Mouse (Mus musculus) thymus, postnatal 25 days (tissue): ENCODE measurements around the gene Wdhd1.
A peak's percentile ranks its signal among the peaks of the same experiment; 100 is the strongest.
"Not testable (repeated sequence)": the region's sequence is repeated elsewhere in the genome, so short reads cannot be mapped to it uniquely, and the experiment has no call there.

Experiments
- DNase-seq: peaks from one replicate; pipeline ENCODE4 v3.0.0; 2022

Gene Wdhd1

DNA sequence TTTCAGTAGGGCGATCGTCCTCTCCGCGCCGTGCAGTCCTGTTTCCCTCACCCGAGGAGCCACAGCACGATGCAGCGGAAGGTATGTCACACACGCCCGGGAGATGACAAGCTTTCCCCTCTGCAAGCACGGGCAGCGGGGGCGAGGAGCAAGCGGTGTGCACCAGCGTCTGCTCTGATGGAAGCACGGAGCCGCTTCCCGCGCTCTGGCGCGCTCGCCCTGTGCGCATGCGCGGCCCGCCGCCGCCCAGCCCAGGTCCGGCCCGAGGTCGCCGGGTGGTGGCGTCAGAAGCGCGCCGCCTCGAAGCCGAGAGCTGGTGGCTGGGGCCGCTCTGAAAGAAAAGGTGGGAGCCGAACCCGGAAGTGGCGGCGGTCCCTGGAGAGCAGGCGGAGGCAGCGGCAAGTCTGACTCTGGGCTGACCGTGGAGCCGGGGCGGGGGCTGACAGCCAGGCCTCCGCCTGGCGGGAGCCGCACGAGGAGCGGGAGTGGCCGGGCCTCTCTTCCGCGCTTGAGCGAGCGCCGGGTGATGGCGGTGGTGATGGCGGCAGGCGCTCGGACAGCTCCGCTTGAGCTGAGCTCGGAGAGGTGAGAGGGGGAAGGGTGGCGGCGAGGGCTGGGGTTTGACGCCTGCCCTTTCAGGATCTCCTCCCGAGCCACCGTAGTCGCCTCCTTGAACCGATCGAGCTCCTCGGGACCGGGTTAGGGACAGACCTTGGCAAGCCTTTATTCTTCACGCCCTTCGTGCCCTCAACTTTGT lies at the start of gene Wdhd1, which contains the start of gene Socs4:
Gene Wdhd1, minus strand, starts transcription at position 221 of the 757 bp plus-strand sequence.
Gene Socs4, plus strand, starts transcription at position 295 of the 757 bp plus-strand sequence.
- peak; percentile 97 for DNase-seq

DNA sequence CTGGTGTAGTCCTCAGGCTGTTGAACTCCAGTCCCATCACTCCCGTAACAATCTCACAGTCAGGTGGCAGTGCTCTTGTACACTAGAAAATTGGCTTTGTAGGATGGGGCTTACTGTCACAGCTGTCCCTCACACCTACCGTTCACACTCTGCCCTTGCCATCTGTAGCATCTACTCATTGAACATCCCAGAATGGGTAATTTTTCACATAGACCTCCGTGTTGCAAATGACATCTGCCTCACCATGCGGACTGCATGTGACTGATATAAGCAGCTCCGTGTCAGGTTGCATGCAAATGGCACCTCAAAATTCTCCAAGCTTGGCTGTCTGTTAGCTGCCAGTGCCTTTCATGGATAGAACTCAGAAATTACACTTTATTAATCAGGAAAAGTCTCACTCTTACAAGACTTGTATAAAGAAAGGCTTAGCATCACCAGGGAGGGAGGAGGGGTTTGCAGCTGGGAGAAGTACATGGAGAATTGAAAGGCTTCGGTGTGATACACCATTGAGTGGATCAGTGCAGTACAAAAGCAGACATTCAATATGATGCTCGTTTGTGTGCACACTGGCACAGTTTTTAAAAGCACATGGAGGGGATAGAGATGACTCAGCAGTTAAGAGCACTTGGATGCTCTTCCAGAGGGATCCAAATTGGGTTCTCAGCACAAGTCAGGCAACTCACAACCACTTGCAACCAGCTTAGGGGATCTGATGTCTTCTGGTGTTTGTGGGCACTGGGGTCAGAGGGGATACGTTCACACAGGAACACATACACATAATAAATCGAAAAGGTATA lies 49.5 kb upstream of the Wdhd1 start:
- DNase-seq, result no peak

DNA sequence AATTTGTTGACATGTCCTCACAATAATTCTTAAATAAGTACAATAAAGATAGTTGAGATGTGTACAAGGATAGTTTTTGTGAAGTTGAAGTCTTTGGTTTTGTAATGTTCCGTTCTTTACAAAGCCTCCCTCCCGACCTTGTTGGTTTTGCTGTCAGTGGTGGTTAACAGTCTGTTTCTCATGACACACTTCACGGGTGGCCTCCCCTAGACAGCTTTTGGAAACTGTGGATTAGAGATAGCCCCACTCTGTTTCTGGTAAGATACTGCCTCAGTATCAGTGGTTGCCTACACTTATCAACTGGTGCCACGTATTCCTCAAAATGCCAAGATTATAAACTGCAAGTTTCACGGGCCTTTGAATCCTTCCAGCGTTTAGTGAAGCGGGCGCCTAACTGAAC lies 44.9 kb upstream of the Wdhd1 start:
- DNase-seq, result not testable (repeated sequence)

DNA sequence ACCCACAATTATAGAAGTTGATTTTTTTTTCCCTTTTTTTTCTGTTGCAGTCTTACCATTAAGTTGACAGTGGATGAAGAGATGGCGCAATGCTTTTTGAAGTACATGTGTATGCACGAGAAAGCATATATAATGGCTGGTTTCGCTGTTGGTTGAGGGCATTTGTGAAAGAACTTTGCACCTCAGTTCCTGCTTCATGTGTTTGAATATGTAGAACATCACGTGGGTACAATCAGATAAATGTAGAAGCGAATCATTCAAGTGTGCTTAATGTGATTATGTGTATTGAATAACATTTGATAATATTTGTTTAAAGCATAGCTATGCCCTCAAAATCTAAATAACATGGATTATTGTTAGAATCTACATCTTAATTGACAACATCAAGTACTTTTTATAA lies 42.7 kb upstream of the Wdhd1 start:
- DNase-seq, result no peak

DNA sequence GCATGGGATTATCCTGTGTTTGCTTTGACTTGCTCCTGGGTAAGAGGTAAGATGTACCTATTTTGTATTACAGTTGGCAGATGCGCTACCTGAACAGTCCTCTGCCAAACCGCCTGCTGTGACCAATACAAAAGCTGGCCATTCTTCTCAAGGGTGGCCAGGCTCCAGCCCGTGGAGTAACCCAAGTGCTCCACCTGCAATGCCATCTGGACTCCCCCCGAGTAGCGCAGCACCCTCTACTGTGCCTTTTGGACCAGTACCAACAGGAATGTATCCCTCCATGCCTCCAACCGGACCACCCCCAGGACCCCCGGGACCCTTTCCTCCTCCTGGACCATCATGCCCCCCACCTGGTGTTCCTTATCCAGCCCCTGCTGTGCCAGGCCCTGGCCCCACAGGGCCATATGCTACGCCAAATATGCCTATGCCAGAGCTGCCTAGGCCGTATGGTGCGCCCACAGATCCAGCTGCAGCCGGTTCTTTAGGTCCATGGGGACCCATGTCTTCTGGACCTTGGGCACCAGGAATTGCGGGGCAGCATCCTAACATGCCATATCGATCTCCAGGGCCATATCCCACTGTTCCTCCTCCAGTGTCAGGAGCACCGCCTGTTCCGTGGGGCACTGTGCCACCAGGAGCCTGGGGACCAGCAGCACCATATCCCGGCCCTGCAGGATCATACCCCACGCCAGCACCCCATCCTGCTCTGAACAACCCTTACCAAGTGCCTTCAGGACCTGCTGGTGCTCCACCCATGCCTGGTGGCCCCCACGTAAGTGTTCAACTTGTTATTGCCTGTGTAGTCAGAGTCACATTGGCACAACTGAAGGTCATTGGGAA lies 33.9 kb upstream of the Wdhd1 start:
- no peak for DNase-seq

DNA sequence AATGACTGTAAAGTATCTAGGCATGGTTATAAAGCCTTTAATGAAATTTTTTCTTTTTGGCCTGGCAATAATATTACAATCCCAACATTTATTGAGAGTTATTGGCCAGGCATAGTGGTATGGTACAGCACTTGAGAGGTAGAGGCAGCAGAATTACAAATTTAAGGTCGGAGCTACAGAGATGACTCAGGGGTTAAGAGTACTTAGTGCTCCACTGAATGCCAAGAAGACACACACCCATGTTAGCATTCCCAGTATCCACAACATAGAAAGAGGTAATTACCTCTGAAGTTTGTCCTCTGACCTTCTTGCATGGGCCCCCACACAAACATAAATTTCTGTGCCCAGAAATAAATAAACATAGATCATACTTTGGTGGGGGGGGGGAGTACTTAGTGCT lies 32.4 kb upstream of the Wdhd1 start:
- DNase-seq, result no peak

DNA sequence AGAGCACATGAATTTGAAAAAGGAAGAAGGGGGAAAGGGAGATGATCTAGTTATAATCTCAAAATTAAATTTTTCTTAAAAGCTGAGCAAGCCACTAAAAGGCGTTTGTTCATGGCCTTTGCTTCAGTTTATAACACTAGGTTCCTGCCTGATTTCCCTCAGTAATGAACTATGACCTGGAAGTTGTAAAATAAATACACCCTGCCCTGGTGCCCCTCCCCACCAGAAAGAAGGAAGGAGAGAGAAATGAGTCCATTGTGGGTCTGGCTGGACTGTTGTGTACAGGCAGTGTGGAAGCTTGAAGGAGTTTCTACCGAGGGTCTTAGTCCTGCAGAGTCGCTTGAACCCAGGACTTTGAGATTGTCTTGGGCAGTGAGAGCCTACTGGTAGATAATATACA lies 31.0 kb upstream of the Wdhd1 start:
- DNase-seq, result no peak

DNA sequence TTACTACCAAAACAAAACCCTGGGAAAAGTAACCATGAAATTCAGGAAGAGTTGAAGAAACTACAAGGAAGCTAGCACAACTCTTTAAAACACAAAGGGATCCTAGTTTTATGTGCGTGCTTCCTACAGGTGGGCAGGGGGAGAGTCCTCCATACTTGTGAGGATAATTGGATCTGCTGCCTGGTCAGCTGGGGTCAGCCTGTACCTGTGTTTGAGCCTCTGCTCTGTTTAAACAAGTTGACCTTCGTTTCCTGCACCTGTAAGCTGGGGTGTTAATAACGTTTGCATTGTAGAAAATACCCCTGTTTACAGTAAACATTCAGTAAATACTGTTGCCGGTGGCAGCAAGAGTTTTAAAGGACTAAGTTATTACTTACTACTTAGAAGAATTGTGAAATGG lies 29.3 kb upstream of the Wdhd1 start:
- no peak for DNase-seq

DNA sequence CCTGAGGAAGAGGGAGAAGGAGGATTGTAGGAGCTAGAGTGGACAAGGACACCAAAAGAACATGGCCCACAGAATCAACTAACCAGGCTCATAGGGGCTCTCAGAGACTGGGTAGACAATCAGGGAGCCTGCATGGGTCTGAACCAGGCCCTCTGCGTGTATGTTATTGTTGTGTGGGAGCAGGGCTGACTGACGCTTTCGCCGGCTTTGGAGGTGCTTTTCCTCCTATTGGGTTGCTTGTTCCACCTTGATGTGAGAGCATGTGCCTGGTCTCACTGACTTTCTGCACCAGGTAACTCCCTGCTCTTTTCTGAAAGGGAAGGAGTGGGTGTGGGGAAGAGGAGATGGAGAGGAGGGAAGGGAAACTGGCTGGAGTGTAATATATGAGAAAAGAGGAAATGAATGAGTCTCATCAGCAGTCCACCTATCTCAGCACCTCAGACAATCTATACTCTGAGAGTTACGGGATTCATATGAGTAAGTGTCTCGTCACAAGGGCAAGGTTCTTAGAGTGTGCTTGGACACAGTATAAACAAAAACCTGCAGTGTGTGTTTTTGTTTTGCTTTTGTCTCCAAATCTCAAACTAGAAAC lies 28.3 kb upstream of the Wdhd1 start:
- DNase-seq, result no peak

DNA sequence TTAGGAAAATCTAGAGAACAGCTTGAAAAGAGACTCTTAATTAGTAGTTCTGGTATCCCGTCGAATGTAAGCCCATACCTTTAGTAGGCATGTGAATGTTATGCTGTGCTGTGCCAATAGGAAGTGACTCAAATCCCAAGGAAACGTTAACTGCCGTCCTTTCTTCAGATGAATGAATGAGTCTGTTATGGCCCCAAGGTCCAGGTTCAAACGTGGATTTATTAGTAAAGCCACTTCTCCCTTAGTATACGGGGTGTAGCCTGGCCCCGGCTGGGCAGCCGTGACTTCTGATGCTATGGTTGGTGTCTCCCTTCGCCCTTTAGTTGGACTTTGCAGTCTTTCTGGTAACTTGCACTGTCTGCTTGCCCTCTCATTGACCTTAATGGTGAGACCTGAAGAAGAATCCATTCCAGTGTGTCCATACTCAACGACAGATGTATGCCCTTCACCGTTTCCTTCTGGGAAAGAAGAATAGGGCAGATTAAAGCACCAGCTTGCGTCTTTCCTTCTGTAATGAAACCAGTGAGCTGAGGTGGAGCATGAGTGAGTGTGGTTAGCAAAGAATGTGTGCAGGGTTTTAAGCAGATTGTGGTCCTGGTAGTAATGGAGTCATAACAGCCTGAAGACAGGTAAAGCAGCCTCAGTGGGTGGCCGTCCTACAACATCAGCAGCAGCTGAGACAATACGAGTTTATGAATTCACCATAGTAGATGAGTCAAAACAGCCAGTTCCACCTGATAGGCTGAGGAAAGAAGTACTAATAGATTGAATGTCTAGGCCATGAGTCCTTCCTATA lies 26.4 kb upstream of the Wdhd1 start:
- no peak for DNase-seq

DNA sequence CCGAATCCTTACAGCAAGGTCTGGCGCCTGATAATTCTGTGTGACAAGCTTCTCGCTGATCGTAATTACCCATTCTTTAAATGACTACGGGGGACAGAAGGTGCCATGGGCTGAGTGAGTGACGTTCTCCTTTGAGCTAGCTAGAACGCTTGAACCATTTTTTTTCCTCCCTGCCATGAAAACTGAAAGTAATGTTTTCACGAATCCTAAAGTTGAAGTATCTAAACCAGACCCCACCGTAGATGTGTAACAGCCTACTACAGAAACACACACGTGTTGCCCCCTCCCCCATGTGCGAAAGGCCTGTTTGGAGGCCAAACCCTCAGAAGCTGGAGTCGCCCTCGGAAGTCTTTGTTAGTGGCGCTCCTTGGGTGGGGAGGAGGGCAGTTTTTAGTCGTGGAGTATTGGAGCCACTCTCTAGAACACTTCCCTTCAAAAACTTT lies 22.2 kb upstream of the Wdhd1 start:
- DNase-seq, result peak; percentile 34

DNA sequence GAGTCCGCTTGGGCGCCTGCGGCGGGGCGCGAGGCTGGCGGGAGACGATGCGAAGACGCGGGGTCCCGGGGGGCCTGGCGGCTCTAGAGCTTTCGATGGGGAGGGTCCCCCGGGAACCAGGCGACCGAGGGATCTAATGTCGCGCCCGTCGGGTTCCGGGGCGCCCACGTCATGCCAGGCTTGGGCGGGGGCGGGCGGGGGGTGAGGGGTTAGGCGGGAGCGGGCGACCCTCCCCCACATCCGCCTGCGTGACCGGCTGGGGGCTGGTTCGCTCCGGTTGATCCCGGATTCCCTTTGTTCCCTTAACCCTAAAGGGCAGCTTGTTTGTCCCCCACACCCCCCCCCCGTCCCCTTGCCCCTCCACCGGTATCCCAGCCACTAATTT lies 21.7 kb upstream of the Wdhd1 start:
- DNase-seq, result no peak

DNA sequence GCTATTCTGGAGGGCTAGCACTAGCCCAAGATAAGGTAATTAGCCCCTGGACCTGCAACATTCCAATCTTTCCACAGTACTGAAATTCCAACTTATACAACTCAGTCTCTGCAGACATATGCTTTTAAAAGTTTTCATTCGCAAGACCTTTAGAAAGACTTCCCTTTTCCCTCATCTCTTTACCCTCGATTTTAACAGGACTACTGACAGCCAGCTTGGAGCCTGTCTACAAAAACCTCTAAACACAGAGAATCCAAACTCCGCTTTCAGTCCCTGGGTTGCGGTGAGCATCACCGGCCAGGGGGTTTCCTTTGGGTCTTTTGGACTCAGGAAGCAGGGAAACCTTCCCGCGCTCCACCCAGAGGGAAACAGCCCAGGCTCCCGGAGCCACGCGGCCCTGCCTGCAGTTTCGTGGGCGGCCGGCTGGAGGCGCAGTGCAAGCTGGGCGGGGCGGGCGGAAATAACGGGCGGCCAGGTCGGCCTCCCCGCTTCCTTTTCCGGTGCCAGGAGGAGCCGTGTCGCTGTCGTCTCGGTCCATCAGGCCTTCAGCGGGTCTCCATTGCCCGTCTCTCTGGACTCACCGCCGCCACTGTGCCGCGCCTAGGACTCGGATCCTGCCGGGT lies 21.2 kb upstream of the Wdhd1 start, which contains the start of gene Mapk1ip1l:
Gene Mapk1ip1l, plus strand, starts transcription at position 482 of the 623 bp plus-strand sequence.
- DNase-seq, result peak; percentile 92

DNA sequence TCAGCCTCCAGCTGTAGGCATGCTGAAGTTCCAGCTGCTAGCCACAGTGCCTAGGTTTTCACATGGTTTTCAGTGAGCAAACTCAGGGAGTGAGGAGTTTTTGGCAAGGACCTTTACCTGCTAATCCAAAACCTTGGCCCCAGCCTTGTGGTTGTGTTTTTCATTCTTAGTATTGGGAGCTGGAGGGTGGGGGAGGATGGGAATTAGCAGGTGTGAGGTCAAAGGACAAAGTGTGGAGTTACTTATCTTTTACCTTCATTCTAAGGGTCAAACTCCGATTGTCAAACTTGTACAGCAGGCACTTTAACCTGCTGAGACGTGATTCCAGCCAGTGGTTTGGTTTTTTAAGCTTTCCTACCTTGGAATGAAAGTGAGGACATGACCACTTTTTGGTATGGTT lies 19.6 kb upstream of the Wdhd1 start:
- no peak for DNase-seq

DNA sequence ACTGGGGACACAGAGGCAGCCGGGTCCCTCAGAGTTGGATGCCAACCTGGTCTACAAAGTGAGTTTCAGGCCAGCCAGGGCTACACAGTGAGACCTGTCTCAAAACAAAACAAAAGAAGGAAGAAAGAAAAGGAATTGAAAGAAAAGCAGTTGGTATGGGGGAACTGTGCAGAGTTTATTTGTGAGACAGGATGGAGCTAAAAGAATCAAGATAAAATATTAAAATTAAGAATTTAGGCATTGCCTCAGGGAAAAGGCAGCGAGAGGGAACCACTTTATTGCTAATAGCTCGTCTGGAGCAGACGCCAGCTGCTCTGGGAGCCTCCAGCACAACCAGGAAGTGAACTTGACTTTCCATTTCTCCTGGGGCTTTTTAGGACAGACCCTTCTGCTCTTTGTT lies 17.5 kb upstream of the Wdhd1 start:
- DNase-seq, result no peak

DNA sequence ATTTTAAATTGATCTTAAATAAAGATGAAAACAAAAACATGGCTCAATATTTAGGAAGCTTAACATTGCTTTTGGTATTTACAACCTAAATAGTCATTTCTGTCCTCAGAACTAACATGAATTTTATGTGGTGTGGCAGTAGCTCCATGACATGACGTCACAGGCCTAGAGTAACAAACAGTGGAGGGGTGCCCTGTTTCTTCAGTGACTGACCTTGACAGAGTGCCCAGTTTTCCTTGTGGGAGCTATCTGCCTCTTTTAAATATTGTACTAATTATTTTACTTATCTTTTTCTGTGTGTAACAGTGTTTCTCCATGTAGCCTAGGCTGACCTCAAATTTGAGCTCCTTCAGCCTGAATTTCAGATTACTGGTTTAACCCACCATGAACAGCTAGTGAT lies 15.1 kb upstream of the Wdhd1 start:
- DNase-seq, result no peak

DNA sequence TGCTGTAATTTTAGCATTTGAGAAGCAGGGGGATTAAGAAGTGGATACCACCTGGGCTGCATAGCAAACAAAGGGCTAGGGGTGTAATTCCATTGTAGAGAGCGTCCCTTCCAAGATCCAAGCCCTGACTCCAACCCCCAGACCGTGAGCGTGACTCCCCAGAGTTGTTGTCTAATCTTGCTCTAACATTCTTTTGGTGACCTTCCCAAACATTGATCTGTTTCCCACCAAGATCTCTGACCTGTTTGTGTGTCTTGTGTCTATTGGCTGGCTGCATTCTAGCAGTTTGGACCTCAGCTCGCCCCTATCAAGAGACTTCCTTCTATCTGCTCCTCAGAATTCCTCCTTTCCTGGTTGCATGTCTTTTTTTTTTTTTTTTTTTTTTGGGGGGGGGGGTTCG lies 10.4 kb upstream of the Wdhd1 start:
- DNase-seq, result no peak

DNA sequence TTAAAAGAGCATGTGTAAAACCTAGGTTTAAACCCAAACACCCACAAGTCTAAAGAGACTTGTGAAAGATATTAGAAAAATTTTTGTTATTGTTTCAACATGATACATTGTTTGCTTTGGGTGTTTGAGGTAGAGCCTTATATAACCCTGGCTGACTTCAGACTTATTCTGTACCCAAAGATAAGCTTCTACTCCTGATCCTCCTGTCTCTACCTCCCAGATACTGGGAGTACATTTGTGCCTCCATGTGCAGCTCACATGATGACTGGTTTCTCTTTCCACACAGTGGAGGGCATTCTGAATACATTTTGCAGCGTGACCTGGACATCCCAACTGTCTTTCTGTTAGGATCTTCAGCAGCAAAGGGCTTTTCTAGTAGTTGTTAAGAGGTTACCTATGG lies 9.6 kb upstream of the Wdhd1 start:
- DNase-seq, result no peak

DNA sequence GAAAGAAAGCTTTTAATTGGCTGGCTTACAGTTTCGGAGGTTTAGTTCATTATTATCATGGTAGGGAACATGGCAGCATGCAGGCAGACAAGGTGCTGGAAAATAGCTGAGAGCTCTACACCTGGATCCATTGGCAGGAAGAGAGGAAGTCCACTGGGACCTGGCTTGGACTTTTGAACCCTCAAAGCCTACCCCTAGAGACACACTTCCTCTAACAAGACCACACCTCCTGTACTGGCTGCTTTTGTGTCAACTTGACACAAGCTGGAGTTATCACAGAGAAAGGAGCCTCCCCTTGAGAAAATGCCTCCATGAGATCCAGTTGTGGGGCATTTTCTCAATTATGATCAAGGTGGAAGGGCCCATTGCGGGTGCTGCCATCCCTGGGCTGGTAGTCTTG lies 8.6 kb upstream of the Wdhd1 start:
- no peak for DNase-seq

DNA sequence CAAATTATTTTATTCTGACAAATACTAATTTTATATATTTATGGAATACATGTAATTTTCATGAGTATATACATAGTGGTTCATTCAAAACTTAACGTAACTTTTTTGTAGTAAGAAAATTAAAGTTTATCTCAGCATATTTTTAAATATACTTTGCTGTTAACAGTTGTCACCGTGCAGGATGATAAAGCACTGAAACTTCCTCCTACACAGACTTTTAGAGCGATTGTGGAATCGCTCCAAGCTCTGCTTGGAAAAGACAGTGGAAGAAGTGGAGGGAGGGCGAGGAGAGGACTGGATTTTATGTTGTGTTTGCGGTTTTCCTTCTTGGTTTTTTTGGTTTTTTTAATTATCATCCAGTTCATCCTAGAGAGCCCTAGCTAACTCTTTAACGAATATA lies 6.9 kb upstream of the Wdhd1 start:
- no peak for DNase-seq

DNA sequence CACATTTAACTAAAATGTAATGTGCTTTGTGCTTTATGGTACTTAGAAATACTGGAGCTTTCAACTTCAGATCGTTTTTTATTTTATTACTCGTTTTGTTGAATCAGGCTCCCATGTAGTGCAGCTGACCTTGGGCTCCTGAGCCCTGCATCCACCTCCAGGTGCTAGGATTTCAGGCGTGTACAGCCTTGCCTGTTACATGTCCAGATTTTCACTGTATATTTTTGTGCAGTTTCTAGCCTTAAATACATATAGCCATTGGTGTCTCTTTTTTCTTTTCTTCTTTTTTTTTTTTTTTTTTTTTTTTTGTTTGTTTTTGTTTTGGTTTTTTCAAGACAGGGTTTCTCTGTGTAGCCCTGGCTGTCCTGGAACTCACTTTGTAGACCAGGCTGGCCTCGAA lies 4.9 kb upstream of the Wdhd1 start:
- no peak for DNase-seq

DNA sequence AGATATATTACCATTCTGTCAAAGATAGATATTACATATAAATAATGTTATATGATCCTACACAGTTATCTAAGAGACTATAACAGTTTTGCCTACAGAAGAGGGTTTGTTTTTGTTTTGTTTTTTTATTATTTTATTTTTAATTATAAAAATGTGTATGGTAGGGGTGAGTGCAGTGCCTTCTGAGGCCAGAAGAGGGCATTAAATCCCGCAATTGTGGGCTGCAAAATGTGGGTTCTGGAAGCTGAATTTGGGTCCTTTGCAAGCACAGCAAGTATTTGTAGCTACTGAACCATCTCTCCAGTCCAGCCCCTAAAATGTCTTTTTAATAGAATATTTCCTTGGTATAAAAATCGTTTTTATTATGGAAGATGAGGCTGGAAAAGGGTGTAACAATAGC lies 2.4 kb upstream of the Wdhd1 start:
- DNase-seq, result no peak
